Mouse (Mus musculus): ENCODE results near the gene Fam213b. TPM values are rescaled to one million over a fixed set of nuclear protein-coding genes. Genes with fewer than 3 reads are reported as not detected.

Fam213b gene
- polyA plus RNA-seq, 1 experiment from 2014 or later, result 67.1 TPM

DNA sequence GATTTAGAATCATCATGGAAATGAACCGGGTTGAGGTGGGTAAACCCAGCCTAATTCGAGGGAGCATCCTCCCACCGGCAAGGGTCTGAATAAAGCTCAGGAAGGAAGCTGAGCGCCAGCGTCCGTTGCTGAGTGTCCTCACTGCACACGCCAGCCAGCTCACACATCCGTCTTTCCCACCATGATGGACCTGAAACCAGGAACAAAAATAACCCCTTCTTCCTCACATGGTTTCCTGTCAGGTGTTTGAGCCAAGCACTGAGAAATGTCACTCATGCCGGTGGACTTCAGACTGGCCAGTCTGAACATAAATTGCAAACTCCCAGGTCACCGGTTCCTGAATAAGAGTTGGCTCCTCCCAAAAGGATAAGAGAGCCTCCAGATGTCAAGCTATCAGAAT, 16.4 kb upstream of the Fam213b start:
- Histone ChIP-seq H3K9ac (no peak overlapping the region), H3K9me3 (no peaks in the 10 kb centered on the region), H3K4me3 (no peak overlapping the region), H3K27ac (replicated peaks) (no peak overlapping the region), H3K4me1 (replicated peaks) (no peaks in the 10 kb centered on the region; the same call in 1 of the 2 replicates), H3K4me2 (no peak overlapping the region), H3K27me3 (no peaks in the 10 kb centered on the region), H3K36me3 (no peaks in the 10 kb centered on the region)
- ATAC-seq (ENCODE audit: low FRiP score, low read depth), result no peak
- 92% methylated on average over 10 of the region's 10 CpGs for WGBS

DNA sequence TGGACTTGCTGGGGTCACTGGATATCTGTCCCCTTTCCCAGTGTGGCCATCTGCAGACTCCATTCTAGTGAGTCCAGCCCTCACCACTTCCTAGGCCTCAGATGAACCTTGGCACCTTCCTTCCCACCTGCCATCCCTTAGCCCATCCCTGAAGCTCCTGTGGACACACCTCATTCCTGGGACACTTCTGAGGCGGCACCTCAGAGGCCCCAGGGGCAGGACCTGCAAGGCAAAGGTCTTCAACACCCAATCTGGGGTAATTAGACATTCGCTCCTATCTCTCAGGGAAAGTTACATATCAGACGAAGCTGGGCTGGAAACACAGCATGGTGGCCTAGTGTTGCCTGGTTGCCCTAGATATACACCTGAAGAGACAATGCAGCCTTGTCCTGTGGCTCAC, 15.8 kb upstream of the Fam213b start:
- Histone ChIP-seq H3K9me3 (no peaks in the 10 kb centered on the region), H3K4me3 (no peak overlapping the region), H3K27ac (replicated peaks) (no peak overlapping the region), H3K36me3 (no peaks in the 10 kb centered on the region), H3K27me3 (no peaks in the 10 kb centered on the region), H3K4me2 (no peak overlapping the region), H3K9ac (no peak overlapping the region), H3K4me1 (replicated peaks) (no peaks in the 10 kb centered on the region; the same call in 1 of the 2 replicates)
- WGBS, result 84% methylated on average over 3 of the region's 3 CpGs
- no peak for ATAC-seq (ENCODE audit: low FRiP score, low read depth)

- Histone ChIP-seq H3K27me3 (no peaks in the 10 kb centered on the region), H3K27ac (replicated peaks) (no peak overlapping the region), H3K4me3 (no peak overlapping the region), H3K36me3 (no peaks in the 10 kb centered on the region), H3K9me3 (no peaks in the 10 kb centered on the region), H3K4me1 (replicated peaks) (no peaks in the 10 kb centered on the region; the same call in 1 of the 2 replicates), H3K9ac (no peak overlapping the region), H3K4me2 (no peak overlapping the region)
- WGBS, result 95% methylated on average over 4 of the region's 4 CpGs
- no peak for ATAC-seq (ENCODE audit: low FRiP score, low read depth)
Observed at GRCm38 (mm10) chr4:154914252-154914651, 15.3 kb upstream of the Fam213b start.

- no peak for ATAC-seq (ENCODE audit: low FRiP score, low read depth)
- 96% methylated on average over 3 of the region's 3 CpGs for WGBS
Observed at GRCm38 (mm10) chr4:154913845-154914244, 14.9 kb upstream of the Fam213b start.

GRCm38 (mm10) chr4:154911644-154912043, 12.7 kb upstream of the Fam213b start:
- no peak for ATAC-seq (ENCODE audit: low FRiP score, low read depth)
- H3K9me3 ChIP-seq, result no peaks in the 10 kb centered on the region
- H3K4me1 ChIP-seq (replicated peaks), result peaks cover 4% of the 10 kb centered on the region; the same call in 1 of the 2 replicates
- H3K36me3 ChIP-seq, result no peaks in the 10 kb centered on the region
- no peak overlapping the region for H3K4me2 ChIP-seq
- no peak overlapping the region for H3K9ac ChIP-seq
- no peak overlapping the region for H3K27ac ChIP-seq (replicated peaks)
- no peak overlapping the region for H3K4me3 ChIP-seq
- 82% methylated on average over 2 of the region's 2 CpGs for WGBS
- H3K27me3 ChIP-seq, result no peaks in the 10 kb centered on the region

More at GRCm38 (mm10) chr4:154913845-154914244, 14.9 kb upstream of the Fam213b start:
- H3K36me3 ChIP-seq, result no peaks in the 10 kb centered on the region
- H3K4me1 ChIP-seq (replicated peaks), result no peaks in the 10 kb centered on the region; the same call in 1 of the 2 replicates
- no peak overlapping the region for H3K4me3 ChIP-seq
- no peaks in the 10 kb centered on the region for H3K9me3 ChIP-seq
- H3K9ac ChIP-seq, result no peak overlapping the region
- no peak overlapping the region for H3K4me2 ChIP-seq
- no peaks in the 10 kb centered on the region for H3K27me3 ChIP-seq
- H3K27ac ChIP-seq (replicated peaks), result no peak overlapping the region

DNA sequence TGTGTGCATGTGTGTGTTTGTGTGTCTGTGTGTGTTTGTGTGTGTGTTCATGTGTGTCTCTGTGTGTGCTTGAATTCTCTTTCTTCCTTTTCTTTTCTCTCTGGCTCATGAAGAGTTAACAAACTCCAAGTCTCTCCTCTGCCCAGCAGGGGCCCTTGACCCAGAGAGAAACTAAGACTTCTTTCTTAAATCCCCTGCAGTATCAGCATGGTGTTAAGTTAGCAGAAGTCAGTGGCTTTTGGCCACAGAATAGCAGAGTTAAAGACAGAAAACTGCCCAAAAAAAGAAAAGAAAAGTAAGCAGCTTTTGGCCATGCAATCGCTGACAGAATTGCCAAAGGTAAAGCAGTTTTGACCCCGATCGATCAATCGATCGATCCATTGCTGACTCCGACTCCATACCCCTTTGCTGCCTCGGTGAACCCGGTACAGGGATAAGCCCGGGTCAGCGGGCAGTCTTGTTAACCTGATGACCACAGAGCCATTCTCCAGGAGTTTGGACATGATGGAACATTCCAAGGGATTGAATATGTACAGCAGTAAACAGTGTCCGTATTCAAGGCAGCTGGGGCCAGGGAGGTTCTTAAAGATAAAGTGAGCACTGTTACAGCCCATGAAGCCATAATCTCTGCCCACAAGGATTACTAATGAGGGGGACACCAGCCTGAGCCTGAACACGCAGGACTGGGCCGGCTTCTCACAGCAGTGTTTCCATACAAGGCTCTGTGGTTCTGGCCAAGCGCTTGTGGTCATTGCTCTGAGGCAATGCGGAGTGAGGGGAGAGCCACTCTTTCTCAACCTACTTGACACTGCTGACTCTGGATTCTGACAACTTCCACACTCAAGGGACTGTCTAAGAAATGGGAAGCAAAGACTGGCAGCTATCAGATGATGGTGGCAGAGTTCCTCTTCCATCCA, 11.9 kb upstream of the Fam213b start:
- Histone ChIP-seq H3K27ac (replicated peaks) (no peak overlapping the region), H3K4me2 (no peak overlapping the region), H3K9me3 (no peaks in the 10 kb centered on the region), H3K9ac (no peak overlapping the region), H3K4me1 (replicated peaks) (peaks cover 4% of the 10 kb centered on the region; the same call in 1 of the 2 replicates), H3K27me3 (no peaks in the 10 kb centered on the region), H3K4me3 (no peak overlapping the region), H3K36me3 (no peaks in the 10 kb centered on the region)
- 21% methylated on average over 15 of the region's 15 CpGs for WGBS
- ATAC-seq (ENCODE audit: low FRiP score, low read depth), result no peak

DNA sequence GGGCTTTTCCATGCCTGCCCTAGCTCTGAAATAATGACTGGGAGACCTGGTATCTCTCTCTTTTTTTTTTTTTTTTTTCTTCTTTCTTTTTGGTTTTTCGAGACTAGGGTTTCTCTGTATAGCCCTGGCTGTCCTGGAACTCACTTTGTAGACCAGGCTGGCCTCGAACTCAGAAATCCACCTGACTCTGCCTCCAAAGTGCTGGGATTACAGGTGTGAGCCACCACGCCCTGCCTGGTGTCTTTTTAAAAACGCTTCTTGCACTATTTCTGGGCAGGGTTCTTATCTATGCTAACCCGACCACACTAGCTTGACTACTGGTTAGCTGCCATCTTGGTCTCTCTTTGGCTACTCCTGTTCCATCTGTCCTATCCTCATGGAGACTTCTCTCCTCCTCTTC, 9.6 kb upstream of the Fam213b start:
- Histone ChIP-seq H3K4me2 (no peak overlapping the region), H3K27me3 (no peaks in the 10 kb centered on the region), H3K27ac (replicated peaks) (no peak overlapping the region), H3K9me3 (no peaks in the 10 kb centered on the region), H3K9ac (no peak overlapping the region), H3K4me3 (no peak overlapping the region), H3K4me1 (replicated peaks) (peaks cover 10% of the 10 kb centered on the region), H3K36me3 (no peaks in the 10 kb centered on the region)
- ATAC-seq (ENCODE audit: low FRiP score, low read depth), result no peak
- 90% methylated on average over 5 of the region's 5 CpGs for WGBS

GRCm38 (mm10) chr4:154907833-154908232, 8.9 kb upstream of the Fam213b start:
- WGBS, result 43% methylated on average over 17 of the region's 17 CpGs
- 0 out of 2 replicates have a peak overlapping the region, but pooled peaks have one; percentile 8 for H3K4me2 ChIP-seq

GRCm38 (mm10) chr4:154904185-154905071, 5.5 kb upstream of the Fam213b start:
- Histone ChIP-seq H3K9me3 (no peaks in the 10 kb centered on the region), H3K4me2 (peak overlapping the region; percentile 61), H3K9ac (peak overlapping the region; percentile 21), H3K27me3 (no peaks in the 10 kb centered on the region), H3K27ac (replicated peaks) (no peak overlapping the region), H3K36me3 (no peaks in the 10 kb centered on the region), H3K4me3 (peak overlapping the region; percentile 31), H3K4me1 (replicated peaks) (peaks cover 10% of the 10 kb centered on the region; the same call in 1 of the 2 replicates)
- WGBS, result 3% methylated on average over 16 of the region's 16 CpGs
- ATAC-seq (ENCODE audit: low FRiP score, low read depth), result peak; percentile 92

More at GRCm38 (mm10) chr4:154907833-154908232, 8.9 kb upstream of the Fam213b start:
- no peaks in the 10 kb centered on the region for H3K27me3 ChIP-seq
- peak; percentile 80; the same call in 1 of the 2 replicates for ATAC-seq (ENCODE audit: low FRiP score, low read depth)
- no peak overlapping the region for H3K9ac ChIP-seq
- no peaks in the 10 kb centered on the region for H3K36me3 ChIP-seq
- H3K27ac ChIP-seq (replicated peaks), result no peak overlapping the region
- no peak overlapping the region for H3K4me3 ChIP-seq
- peaks cover 10% of the 10 kb centered on the region for H3K4me1 ChIP-seq (replicated peaks)
- H3K9me3 ChIP-seq, result no peaks in the 10 kb centered on the region

DNA sequence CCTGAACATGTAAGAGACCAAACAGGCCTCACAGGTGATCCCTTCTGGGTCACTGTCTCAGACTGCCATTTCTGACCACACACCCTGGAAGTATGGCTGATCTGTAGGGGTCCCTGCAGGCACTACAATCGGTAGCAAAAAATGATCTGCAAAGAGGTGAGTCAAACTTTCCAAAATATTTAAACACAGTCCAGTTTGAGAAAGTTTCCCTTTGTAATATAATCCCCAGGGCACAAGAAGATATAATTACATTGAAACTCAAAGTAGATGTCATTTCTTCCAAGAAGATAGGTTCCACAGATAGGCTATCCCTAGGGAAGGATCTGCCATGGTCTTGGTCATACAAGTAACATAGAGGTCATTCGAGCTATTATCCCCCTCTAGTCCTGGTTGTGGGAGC, 3.4 kb upstream of the Fam213b start:
- Histone ChIP-seq H3K36me3 (no peaks in the 10 kb centered on the region), H3K4me3 (no peak overlapping the region), H3K9me3 (no peaks in the 10 kb centered on the region), H3K27ac (replicated peaks) (no peak overlapping the region), H3K4me1 (replicated peaks) (peaks cover 17% of the 10 kb centered on the region), H3K4me2 (no peak overlapping the region), H3K27me3 (no peaks in the 10 kb centered on the region), H3K9ac (no peak overlapping the region)
- ATAC-seq (ENCODE audit: low FRiP score, low read depth), result no peak
- 92% methylated on average over 2 of the region's 2 CpGs for WGBS

- no peak for ATAC-seq (ENCODE audit: low FRiP score, low read depth)
- WGBS, result 65% methylated on average over 6 of the region's 6 CpGs
Observed at GRCm38 (mm10) chr4:154897676-154898465, 1.1 kb downstream of the Fam213b start.

More at GRCm38 (mm10) chr4:154897676-154898465, 1.1 kb downstream of the Fam213b start:
- Histone ChIP-seq H3K9ac (peak overlapping the region; percentile 61), H3K4me3 (peak overlapping the region; percentile 51), H3K27ac (replicated peaks) (peak overlapping the region; percentile 67), H3K4me1 (replicated peaks) (peaks cover 20% of the 10 kb centered on the region), H3K36me3 (no peaks in the 10 kb centered on the region), H3K4me2 (peak overlapping the region; percentile 85), H3K9me3 (no peaks in the 10 kb centered on the region), H3K27me3 (no peaks in the 10 kb centered on the region)
